Mouse (Mus musculus) heart, postnatal 36 days (tissue): Measurements from ENCODE around the gene Fbxo28. TPM values are rescaled to one million over a fixed set of nuclear protein-coding genes. Genes with fewer than 3 reads are reported as not detected.

Experiments
- total RNA-seq, 2 experiments: library from RNA; stranded (reverse); gene quantifications; 2 replicates each; pipeline ENCODE4 v1.2.3; 2021

Gene Fbxo28
- total RNA-seq, 2 experiments from 2014 or later = 22.8 to 24.4 TPM

Other genes starting within 250 kb of the Fbxo28 start
- gene Srp9, start 216.9 kb downstream of the Fbxo28 start, total RNA-seq = 10 to 100 TPM; 44.8 to 45.3 TPM
- not detected for gene Vmn1r1, start 177.1 kb downstream of the Fbxo28 start, total RNA-seq
- gene Degs1, start 58.8 kb downstream of the Fbxo28 start, total RNA-seq = 10 to 100 TPM; 59.2 to 60.7 TPM
- 10 to 100 TPM; 11.0 to 12.8 TPM for gene Trp53bp2, start 67.5 kb upstream of the Fbxo28 start, total RNA-seq
- gene Capn2, start 176.0 kb upstream of the Fbxo28 start, total RNA-seq = 10 to 100 TPM; 58.7 to 79.0 TPM
- gene Capn8, start 223.4 kb upstream of the Fbxo28 start, total RNA-seq = not detected